Comparison of ENCODE assay signal across 22 mouse cellular contexts in genomic region chr16:44614235-44614634, GRCm38 (mm10). TPM values are rescaled to one million over a fixed set of nuclear protein-coding genes. Genes with fewer than 3 reads are reported as not detected.
DNase-seq lines count a peak whose midpoint lies in the region; ATAC-seq and TF ChIP-seq lines count a peak whose summit lies in the region.
"Had no signal": no experiment of that assay in that cellular context is flagged by ENCODE, and none has a peak within 500 bp of the region (broad histone marks: within the 10 kb centered on the region; RNA-seq: fewer than 3 reads in every experiment).

No protein-coding gene starts in this region.

- H3K4me3 ChIP-seq in forebrain, embryonic 14.5 days (ENCODE audit: low read depth, low read length): no peak overlapping the region
- no peak overlapping the region for H3K4me3 ChIP-seq in forebrain, embryonic 11.5 days (ENCODE audit: low read depth, low read length)
- H3K4me3 ChIP-seq in limb, embryonic 10.5 days: no peak overlapping the region
- no peak overlapping the region for H3K4me3 ChIP-seq in limb, embryonic 15.5 days
- H3K4me3 ChIP-seq: forebrain, embryonic 13.5 days; heart, embryonic 15.5 days; hindbrain, embryonic 13.5 days had no signal

- H3K9ac ChIP-seq in forebrain, embryonic 14.5 days (ENCODE audit: low read length): no peak overlapping the region
- no peak overlapping the region for H3K9ac ChIP-seq in forebrain, embryonic 11.5 days (ENCODE audit: low read length)
- H3K9ac ChIP-seq in limb, embryonic 15.5 days: no peak overlapping the region
- H3K9ac ChIP-seq: forebrain, embryonic 13.5 days; heart, embryonic 15.5 days; hindbrain, embryonic 13.5 days had no signal

- no peaks in the 10 kb centered on the region for H3K9me3 ChIP-seq in forebrain, embryonic 14.5 days (replicated peaks; ENCODE audit: control insufficient read depth, low read length)
- no peaks in the 10 kb centered on the region for H3K9me3 ChIP-seq in forebrain, embryonic 11.5 days (ENCODE audit: control insufficient read depth, low read length)
- no peaks in the 10 kb centered on the region for H3K9me3 ChIP-seq in limb, embryonic 10.5 days (replicated peaks)
- no peaks in the 10 kb centered on the region for H3K9me3 ChIP-seq in limb, embryonic 15.5 days
- H3K9me3 ChIP-seq: forebrain, embryonic 13.5 days; heart, embryonic 15.5 days; hindbrain, embryonic 13.5 days had no signal

- H3K27me3 ChIP-seq in forebrain, embryonic 14.5 days (replicated peaks; ENCODE audit: control insufficient read depth, insufficient read depth, low read length): no peaks in the 10 kb centered on the region
- no peaks in the 10 kb centered on the region for H3K27me3 ChIP-seq in forebrain, embryonic 11.5 days (ENCODE audit: control insufficient read depth, insufficient read depth, low read length)
- H3K27me3 ChIP-seq in limb, embryonic 10.5 days (ENCODE audit: low read depth, poor library complexity, severe bottlenecking): no peaks in the 10 kb centered on the region
- no peaks in the 10 kb centered on the region for H3K27me3 ChIP-seq in limb, embryonic 15.5 days
- H3K27me3 ChIP-seq: CH12.LX; forebrain, embryonic 13.5 days; heart, embryonic 15.5 days; hindbrain, embryonic 13.5 days had no signal

- peaks cover 25% of the 10 kb centered on the region for H3K4me1 ChIP-seq in forebrain, embryonic 14.5 days (ENCODE audit: control insufficient read depth, insufficient read depth, low read length)
- H3K4me1 ChIP-seq in forebrain, embryonic 11.5 days (replicated peaks; ENCODE audit: control insufficient read depth, insufficient read depth, low read length): peaks cover 4% of the 10 kb centered on the region
- H3K4me1 ChIP-seq in limb, embryonic 10.5 days: peaks cover 67% of the 10 kb centered on the region
- peaks cover 68% of the 10 kb centered on the region for H3K4me1 ChIP-seq in limb, embryonic 15.5 days

- 86% methylated on average over 5 of the region's 5 CpGs for WGBS in forebrain, embryonic 14.5 days
- 91% methylated on average over 5 of the region's 5 CpGs for WGBS in forebrain, embryonic 11.5 days
- WGBS in limb, embryonic 10.5 days: 88% methylated on average over 5 of the region's 5 CpGs
- 79% methylated on average over 5 of the region's 5 CpGs for WGBS in limb, embryonic 15.5 days

- no peak overlapping the region for H3K27ac ChIP-seq in forebrain, embryonic 14.5 days (ENCODE audit: low read depth, low read length)
- H3K27ac ChIP-seq in forebrain, embryonic 11.5 days (ENCODE audit: low read depth, low read length): no peak overlapping the region
- peak overlapping the region; percentile 67; the same call in 1 of the 2 replicates for H3K27ac ChIP-seq in limb, embryonic 10.5 days
- H3K27ac ChIP-seq in limb, embryonic 15.5 days: peak overlapping the region; percentile 74
- H3K27ac ChIP-seq: hindbrain, embryonic 13.5 days; hindbrain, postnatal 0 days had no signal

- ATAC-seq in forebrain, embryonic 14.5 days: no peak
- ATAC-seq in forebrain, embryonic 11.5 days (replicated peaks; ENCODE audit: low FRiP score): no peak
- ATAC-seq in limb, embryonic 15.5 days (ENCODE audit: insufficient number of reproducible peaks, low FRiP score, low TSS enrichment, low read depth): no peak
- ATAC-seq: activated CD4-positive, CD25-positive, alpha-beta regulatory T cell, adult 4 months; forebrain, embryonic 13.5 days; hindbrain, postnatal 0 days; Patski had no signal

- TF ChIP-seq POLR2A in brain, embryonic 14.5 days (IDR thresholded peaks at IDR 0.05; ENCODE audit: borderline replicate concordance, extremely low read depth, insufficient read depth, insufficient read length, poor library complexity, severe bottlenecking): no peak

- DNase-seq in forebrain, embryonic 14.5 days (ENCODE audit: low spot score): peak; percentile 41
- DNase-seq in forebrain, embryonic 11.5 days (ENCODE audit: low spot score): no peak
- DNase-seq in brain, embryonic 14.5 days (ENCODE audit: low read depth): peak; percentile 48
- DNase-seq in limb, embryonic 10.5 days (ENCODE audit: low spot score): no peak
- DNase-seq in left cerebral cortex, adult 11 months (ENCODE audit: low spot score): no peak
- DNase-seq in frontal cortex, postnatal 14 days (ENCODE audit: low spot score in 2 of 2): no peak
- DNase-seq: adrenal gland, postnatal 25 days; cerebellum, adult 11 months; cerebellum, adult 8-10 months; cerebellum, postnatal 25 days; gastrocnemius, postnatal 36 days; heart, adult 18-20 months; heart, postnatal 14 days had no signal

- H3K36me3 ChIP-seq in forebrain, embryonic 14.5 days (ENCODE audit: control insufficient read depth, insufficient read depth, low read length): no peaks in the 10 kb centered on the region
- H3K36me3 ChIP-seq in forebrain, embryonic 11.5 days (ENCODE audit: control insufficient read depth, insufficient read depth, low read length): no peaks in the 10 kb centered on the region
- no peaks in the 10 kb centered on the region for H3K36me3 ChIP-seq in limb, embryonic 10.5 days
- no peaks in the 10 kb centered on the region for H3K36me3 ChIP-seq in limb, embryonic 15.5 days
- H3K36me3 ChIP-seq: heart, embryonic 15.5 days; hindbrain, embryonic 13.5 days had no signal

- no peak overlapping the region for H3K4me2 ChIP-seq in forebrain, embryonic 14.5 days (ENCODE audit: low read length)
- no peak overlapping the region for H3K4me2 ChIP-seq in forebrain, embryonic 11.5 days (ENCODE audit: low read depth, low read length, severe bottlenecking)
- no peak overlapping the region for H3K4me2 ChIP-seq in limb, embryonic 15.5 days
- H3K4me2 ChIP-seq: forebrain, embryonic 13.5 days; heart, embryonic 11.5 days; heart, embryonic 15.5 days; hindbrain, embryonic 13.5 days had no signal

- TF ChIP-seq CTCF in brain, embryonic 14.5 days (IDR thresholded peaks at IDR 0.05; ENCODE audit: borderline replicate concordance, extremely low read depth, insufficient read depth, insufficient read length): no peak

RNA-seq across cellular contexts. Expression of gene Boc, which starts 55.5 kb away (rescaled TPM):
- 11.5 and 13.3 TPM in 2 replicates for polyA plus RNA-seq in forebrain, embryonic 14.5 days (2014; fragmentation: Nextera tagmentation; extraction: Ambion mirVana)
- polyA plus RNA-seq in forebrain, embryonic 11.5 days (2014; fragmentation: Nextera tagmentation; extraction: Ambion mirVana): 35.6 and 35.9 TPM in 2 replicates
- 20.2 and 20.5 TPM in 2 replicates for polyA plus RNA-seq in brain, embryonic 14.5 days (2012; rRNA removed)
- 20.0 and 38.3 TPM in 2 replicates for polyA plus RNA-seq in limb, embryonic 10.5 days (2016; fragmentation: Nextera tagmentation; extraction: Ambion mirVana)
- 56.1 and 57.6 TPM in 2 replicates for polyA plus RNA-seq in limb, embryonic 15.5 days (2015; fragmentation: Nextera tagmentation; extraction: Ambion mirVana)

Comparison
In these comparisons a context has a peak if more than half of its experiments do, and no peak if none do; other contexts are left out.
1. DNase-seq: peak in forebrain, embryonic 14.5 days (single experiment) and brain, embryonic 14.5 days (single experiment); none in forebrain, embryonic 11.5 days (single experiment), limb, embryonic 10.5 days (single experiment), left cerebral cortex, adult 11 months (single experiment) and frontal cortex, postnatal 14 days (0 of 2).
2. H3K27ac ChIP-seq: peak in limb, embryonic 10.5 days (single experiment) and limb, embryonic 15.5 days (single experiment); none in forebrain, embryonic 14.5 days (single experiment) and forebrain, embryonic 11.5 days (single experiment).